Mouse (Mus musculus) monocyte, adult 2 months (primary cell): ENCODE data around the gene Pdcl.

Experiments used
- DNase-seq, 2 experiments: peaks; one replicate each; pipeline ENCODE4 v3.0.0; 2022; ENCODE audit warnings: low spot score in 2 of 2, low read depth in 1 of 2

The Pdcl gene

GRCm38 (mm10) chr2:37358633-37359540, at the start of gene Pdcl:
Pdcl (minus strand) TSS chr2:37359332.
- DNase-seq = peak; percentile 78 to 81

GRCm38 (mm10) chr2:37395539-37395938, 36.4 kb upstream of the Pdcl start:
- no peak for DNase-seq

GRCm38 (mm10) chr2:37382921-37383320, 23.8 kb upstream of the Pdcl start:
- DNase-seq = no peak

DNA sequence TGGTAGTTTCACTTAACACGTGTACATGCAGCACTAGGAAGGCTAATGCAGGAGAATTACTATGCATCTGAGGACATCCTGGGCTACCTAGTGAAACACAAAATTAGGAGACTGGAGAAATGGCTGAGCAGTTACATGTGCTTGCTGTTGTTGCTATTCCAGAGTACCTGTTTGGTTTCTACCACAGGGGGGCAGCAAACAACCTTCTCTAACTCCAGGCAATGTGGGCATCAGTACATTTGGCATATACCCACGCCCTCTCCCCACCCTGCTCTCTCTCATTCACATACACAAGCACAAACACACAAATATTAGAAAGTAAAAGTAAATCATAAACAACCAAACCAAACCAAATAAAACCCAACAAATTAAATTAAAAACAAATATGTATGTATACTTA, 21.1 kb upstream of the Pdcl start:
- DNase-seq = no peak

GRCm38 (mm10) chr2:37376018-37376417, 16.9 kb upstream of the Pdcl start:
- DNase-seq = no peak

- no peak for DNase-seq
Observed at GRCm38 (mm10) chr2:37370651-37371050, 11.5 kb upstream of the Pdcl start.

GRCm38 (mm10) chr2:37359908-37360307, 776 bp upstream of the Pdcl start:
- no peak for DNase-seq

GRCm38 (mm10) chr2:37355571-37355970, 3.6 kb downstream of the Pdcl start:
- no peak for DNase-seq

DNA sequence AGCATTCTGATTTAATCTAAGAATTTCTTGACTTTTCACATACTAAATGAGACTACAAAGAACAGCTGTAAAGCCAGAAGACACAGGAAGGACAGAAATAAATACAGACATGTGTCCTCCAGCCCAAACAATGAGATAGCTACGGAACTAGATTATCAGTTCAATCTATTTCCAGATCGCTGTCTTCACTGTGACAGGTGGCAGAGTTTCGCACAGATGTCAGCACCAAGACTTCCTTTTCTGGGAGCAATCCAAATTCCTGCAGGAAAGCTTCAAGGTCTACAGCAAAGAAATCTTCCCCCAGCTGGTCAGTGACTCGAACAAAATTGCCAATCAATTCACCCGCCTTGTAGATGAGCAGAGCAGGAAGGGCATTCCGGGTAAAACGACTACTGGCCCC, 7.5 kb downstream of the Pdcl start:
- DNase-seq = no peak

GRCm38 (mm10) chr2:37338497-37339187, 20.5 kb downstream of the Pdcl start:
- DNase-seq = no peak

GRCm38 (mm10) chr2:37333321-37333720, 25.8 kb downstream of the Pdcl start:
- no peak for DNase-seq

- no peak for DNase-seq
Observed at GRCm38 (mm10) chr2:37326215-37326614, 32.9 kb downstream of the Pdcl start, which contains the start of gene Olfr368. Olfr368 (plus strand) TSS chr2:37326515.
